Mouse (Mus musculus) cortical plate, adult 2 months (tissue): ENCODE results near the gene Nrxn3. TPM values are rescaled to one million over a fixed set of nuclear protein-coding genes. Genes with fewer than 3 reads are reported as not detected.

Experiments
- H3K27ac ChIP-seq: fragments of 200-500 bp; 2 replicates; pipeline ENCODE4 v1.5.1; 2012; ENCODE audit warnings: low read length, control low read depth, inconsistent platforms; ENCODE audit not compliant: insufficient read depth
- H3K4me1 ChIP-seq: fragments of 200-500 bp; 2 replicates; pipeline ENCODE4 v1.6.1; 2011; ENCODE audit warnings: low read length; ENCODE audit not compliant: control insufficient read depth, insufficient read depth
- H3K4me3 ChIP-seq: fragments of 200-500 bp; 2 replicates; pipeline ENCODE4 v1.5.1; 2011; ENCODE audit warnings: mild to moderate bottlenecking, low read length, control low read depth; ENCODE audit not compliant: insufficient read depth
- CTCF ChIP-seq: fragments of 200-500 bp; IDR thresholded peaks from 2 replicates; pipeline ENCODE4 v1.5.1; 2011; ENCODE audit warnings: mild to moderate bottlenecking, control low read depth, low read length; ENCODE audit not compliant: insufficient read depth; ENCODE audit errors: extremely low read depth
- POLR2A ChIP-seq: fragments of 200-500 bp; IDR thresholded peaks from 2 replicates; pipeline ENCODE4 v1.6.1; 2011; ENCODE audit warnings: mild to moderate bottlenecking, low read length, control low read depth; ENCODE audit not compliant: insufficient read depth; ENCODE audit errors: extremely low read depth
- polyA plus RNA-seq: library from polyadenylated mRNA; depleted of rRNA; stranded (reverse); fragments of >200 nt; gene quantifications from 2 replicates; pipeline ENCODE4 v1.2.3, GENCODE M21; 2012

The Nrxn3 gene
- polyA plus RNA-seq, 1 experiment, result 70.2 TPM

- no peak for TF ChIP-seq POLR2A
- TF ChIP-seq CTCF, result no peak
Measured at GRCm38 (mm10) chr12:90268111-90268510, 1545.4 kb downstream of the Nrxn3 start.

GRCm38 (mm10) chr12:90270763-90271379 lies 1548.2 kb downstream of the Nrxn3 start:
- no peaks in the 10 kb centered on the region for H3K4me1 ChIP-seq
- no peak overlapping the region for H3K4me3 ChIP-seq
- H3K27ac ChIP-seq, result no peak overlapping the region
- TF ChIP-seq CTCF, result no peak
- no peak for TF ChIP-seq POLR2A

More at GRCm38 (mm10) chr12:90268111-90268510, 1545.4 kb downstream of the Nrxn3 start:
- no peak overlapping the region for H3K4me3 ChIP-seq
- no peaks in the 10 kb centered on the region for H3K4me1 ChIP-seq
- H3K27ac ChIP-seq, result no peak overlapping the region

GRCm38 (mm10) chr12:90274621-90275236 lies 1552.1 kb downstream of the Nrxn3 start:
- H3K4me1 ChIP-seq, result no peaks in the 10 kb centered on the region
- TF ChIP-seq CTCF (no peak), POLR2A (no peak)
- no peak overlapping the region for H3K27ac ChIP-seq
- no peak overlapping the region for H3K4me3 ChIP-seq

- Histone ChIP-seq H3K4me1 (no peaks in the 10 kb centered on the region), H3K4me3 (no peak overlapping the region), H3K27ac (no peak overlapping the region)
- no peak for TF ChIP-seq CTCF
- no peak for TF ChIP-seq POLR2A
Measured at GRCm38 (mm10) chr12:90281236-90281635, 1558.6 kb downstream of the Nrxn3 start.

- Histone ChIP-seq H3K4me1 (no peaks in the 10 kb centered on the region), H3K27ac (no peak overlapping the region), H3K4me3 (no peak overlapping the region)
- no peak for TF ChIP-seq CTCF
- no peak for TF ChIP-seq POLR2A
Measured at GRCm38 (mm10) chr12:90283022-90283421, 1560.3 kb downstream of the Nrxn3 start.

- Histone ChIP-seq H3K27ac (no peak overlapping the region), H3K4me1 (no peaks in the 10 kb centered on the region), H3K4me3 (no peak overlapping the region)
- TF ChIP-seq POLR2A (no peak), CTCF (no peak)
Measured at GRCm38 (mm10) chr12:90302671-90303070, 1580.0 kb downstream of the Nrxn3 start.

GRCm38 (mm10) chr12:90331806-90332205 lies 1609.1 kb downstream of the Nrxn3 start:
- TF ChIP-seq POLR2A (no peak), CTCF (no peak)
- Histone ChIP-seq H3K4me3 (no peak overlapping the region), H3K4me1 (no peaks in the 10 kb centered on the region), H3K27ac (no peak overlapping the region)

GRCm38 (mm10) chr12:90332459-90332858 lies 1609.8 kb downstream of the Nrxn3 start:
- Histone ChIP-seq H3K27ac (no peak overlapping the region), H3K4me3 (no peak overlapping the region), H3K4me1 (no peaks in the 10 kb centered on the region)
- TF ChIP-seq POLR2A (no peak), CTCF (no peak)

- H3K4me1 ChIP-seq, result no peaks in the 10 kb centered on the region
- TF ChIP-seq POLR2A (no peak), CTCF (no peak)
- no peak overlapping the region for H3K27ac ChIP-seq
- no peak overlapping the region for H3K4me3 ChIP-seq
Measured at GRCm38 (mm10) chr12:90337496-90338228, 1615.0 kb downstream of the Nrxn3 start.

GRCm38 (mm10) chr12:90338229-90338557 lies 1615.5 kb downstream of the Nrxn3 start:
- Histone ChIP-seq H3K4me1 (no peaks in the 10 kb centered on the region), H3K27ac (no peak overlapping the region), H3K4me3 (no peak overlapping the region)
- TF ChIP-seq POLR2A (no peak), CTCF (no peak)
